Mouse (Mus musculus) liver, embryonic 12.5 days (tissue): ENCODE data around the gene Sema4c. TPM values are rescaled to one million over a fixed set of nuclear protein-coding genes. Genes with fewer than 3 reads are reported as not detected.

Experiments
- ATAC-seq: fragments of 200-750 bp; cut with Nextera tagmentation; 2 replicates; pipeline ENCODE4 v1.8.0; 2017; ENCODE audit warnings: moderate number of reproducible peaks, mild to moderate bottlenecking, moderate library complexity
- H3K27ac ChIP-seq: fragments of 300-500 bp; sonication (generic); 2 replicates; pipeline ENCODE4 v1.5.1; 2016; ENCODE audit warnings: mild to moderate bottlenecking
- H3K27me3 ChIP-seq: fragments of 300-500 bp; sonication (generic); replicated peaks from 2 replicates; pipeline ENCODE4 v1.6.1; 2016; ENCODE audit warnings: mild to moderate bottlenecking, moderate library complexity
- H3K36me3 ChIP-seq: fragments of 300-500 bp; sonication (generic); 2 replicates; pipeline ENCODE4 v1.6.1; 2016; ENCODE audit warnings: mild to moderate bottlenecking, moderate library complexity
- H3K4me1 ChIP-seq: fragments of 300-500 bp; sonication (generic); 2 replicates; pipeline ENCODE4 v1.6.1; 2016
- H3K4me2 ChIP-seq: fragments of 300-500 bp; sonication (generic); 2 replicates; pipeline ENCODE4 v1.6.1; 2016; ENCODE audit warnings: mild to moderate bottlenecking, moderate library complexity
- H3K4me3 ChIP-seq: fragments of 300-500 bp; sonication (generic); 2 replicates; pipeline ENCODE4 v1.5.1; 2016; ENCODE audit warnings: mild to moderate bottlenecking, moderate library complexity
- H3K9ac ChIP-seq: fragments of 300-500 bp; sonication (generic); 2 replicates; pipeline ENCODE4 v1.6.1; 2016; ENCODE audit warnings: mild to moderate bottlenecking, moderate library complexity
- H3K9me3 ChIP-seq: fragments of 300-500 bp; sonication (generic); replicated peaks from 2 replicates; pipeline ENCODE4 v1.6.1; 2016; ENCODE audit warnings: mild to moderate bottlenecking, moderate library complexity
- WGBS: fragments of 180-500 bp; shearing (Covaris S2); methylation state at CpG from one replicate; pipeline ENCODE4 v1.1.7; 2016; ENCODE audit not compliant: insufficient replicate concordance; 5-methylcytosine and 5-hydroxymethylcytosine counted together
- polyA plus RNA-seq: library from polyadenylated mRNA; unstranded; fragments of >200 nt; fragmentation: Nextera tagmentation; extraction: Ambion mirVana; gene quantifications from 2 replicates; pipeline ENCODE4 v1.2.1, GENCODE M21; 2016

Gene Sema4c
- 3.9 TPM in 2 replicates for polyA plus RNA-seq

DNA sequence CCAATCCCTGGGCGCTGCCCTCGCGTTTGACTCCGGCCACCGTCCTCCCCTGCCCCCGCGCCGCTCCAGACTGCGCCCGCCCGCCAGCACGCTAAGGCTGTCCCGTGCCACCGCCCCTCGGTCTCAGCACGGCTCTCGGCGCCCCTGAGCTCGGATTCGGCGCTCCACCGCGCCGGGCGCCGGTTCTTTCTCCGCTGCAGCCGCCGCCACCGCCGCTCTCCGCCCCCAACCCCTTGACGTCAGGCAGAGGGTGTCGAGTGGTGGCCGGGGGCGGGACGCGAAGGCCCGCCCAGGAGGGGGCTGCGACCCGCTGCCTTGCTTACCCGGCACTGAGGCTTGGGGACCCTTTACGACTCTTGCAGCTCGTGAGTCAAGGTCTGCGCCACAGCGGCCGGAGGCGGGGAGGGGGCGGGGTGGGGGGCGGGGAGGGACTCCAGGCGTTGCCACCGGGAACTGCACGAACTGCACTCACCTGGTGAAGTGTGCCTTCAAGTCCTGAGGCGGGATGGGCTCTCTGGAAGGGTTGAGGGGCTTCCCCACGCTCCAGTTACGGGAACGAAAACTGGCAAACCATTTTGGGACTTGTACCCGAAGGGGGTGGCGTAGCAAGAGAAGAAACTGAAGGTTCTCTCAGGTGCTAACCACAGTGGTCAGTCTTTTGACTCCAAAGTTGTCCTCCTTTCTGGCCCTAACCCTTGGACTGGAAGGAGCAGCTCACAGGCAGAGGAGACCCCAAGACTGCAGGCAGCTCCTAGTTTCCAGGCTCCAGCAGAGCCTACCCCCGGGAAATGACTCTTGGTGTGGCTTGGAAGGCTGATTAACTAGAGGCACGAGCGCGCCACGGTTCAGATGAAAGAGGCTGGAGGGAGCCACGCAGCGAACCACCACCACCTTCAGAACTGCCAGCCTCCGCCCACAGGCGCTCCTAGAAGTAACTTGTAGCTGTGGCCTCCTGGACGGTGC, at the start of gene Sema4c:
TSS of gene Sema4c (minus strand) at position 319 of the 963 bp plus-strand sequence.
- Histone ChIP-seq H3K9ac (peak within 1 kb of the TSS; percentile 69), H3K4me3 (peak within 1 kb of the TSS; percentile 61), H3K4me1 (peaks cover 46% of the 10 kb centered on the region), H3K27ac (peak within 1 kb of the TSS; percentile 76), H3K36me3 (peaks cover 14% of the 10 kb centered on the region), H3K4me2 (peak within 1 kb of the TSS; percentile 68), H3K27me3 (peaks cover 100% of the 10 kb centered on the region), H3K9me3 (no peaks in the 10 kb centered on the region)
- 1% methylated on average over 69 of the region's 69 CpGs for WGBS
- peak; percentile 14; the same call in 1 of the 2 replicates for ATAC-seq

DNA sequence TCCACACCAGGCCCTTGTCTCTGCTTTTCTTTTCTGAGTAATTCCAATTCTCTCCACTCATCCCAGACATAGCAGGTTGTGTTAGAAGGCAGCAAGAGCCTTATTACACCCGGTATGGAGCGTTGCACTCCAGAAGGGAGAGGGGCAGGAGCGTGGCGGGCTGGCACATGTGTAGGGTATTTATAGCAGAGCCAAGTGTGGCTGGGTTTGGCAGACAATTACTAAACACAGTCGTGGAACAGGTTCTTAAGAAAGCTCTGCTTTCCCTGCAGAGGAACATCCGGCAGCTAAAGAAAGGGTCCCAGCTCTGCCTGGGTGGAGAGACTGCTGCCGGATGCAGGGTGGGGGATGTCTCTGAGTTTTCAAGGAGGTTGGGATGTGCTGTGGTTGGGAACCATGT, 48.8 kb upstream of the Sema4c start:
- Histone ChIP-seq H3K9me3 (no peaks in the 10 kb centered on the region), H3K4me1 (no peaks in the 10 kb centered on the region), H3K4me2 (no peak overlapping the region), H3K27ac (no peak overlapping the region), H3K9ac (no peak overlapping the region), H3K36me3 (no peaks in the 10 kb centered on the region), H3K4me3 (no peak overlapping the region), H3K27me3 (no peaks in the 10 kb centered on the region; the same call in 1 of the 2 replicates)
- 66% methylated on average over 7 of the region's 7 CpGs for WGBS
- ATAC-seq = no peak

DNA sequence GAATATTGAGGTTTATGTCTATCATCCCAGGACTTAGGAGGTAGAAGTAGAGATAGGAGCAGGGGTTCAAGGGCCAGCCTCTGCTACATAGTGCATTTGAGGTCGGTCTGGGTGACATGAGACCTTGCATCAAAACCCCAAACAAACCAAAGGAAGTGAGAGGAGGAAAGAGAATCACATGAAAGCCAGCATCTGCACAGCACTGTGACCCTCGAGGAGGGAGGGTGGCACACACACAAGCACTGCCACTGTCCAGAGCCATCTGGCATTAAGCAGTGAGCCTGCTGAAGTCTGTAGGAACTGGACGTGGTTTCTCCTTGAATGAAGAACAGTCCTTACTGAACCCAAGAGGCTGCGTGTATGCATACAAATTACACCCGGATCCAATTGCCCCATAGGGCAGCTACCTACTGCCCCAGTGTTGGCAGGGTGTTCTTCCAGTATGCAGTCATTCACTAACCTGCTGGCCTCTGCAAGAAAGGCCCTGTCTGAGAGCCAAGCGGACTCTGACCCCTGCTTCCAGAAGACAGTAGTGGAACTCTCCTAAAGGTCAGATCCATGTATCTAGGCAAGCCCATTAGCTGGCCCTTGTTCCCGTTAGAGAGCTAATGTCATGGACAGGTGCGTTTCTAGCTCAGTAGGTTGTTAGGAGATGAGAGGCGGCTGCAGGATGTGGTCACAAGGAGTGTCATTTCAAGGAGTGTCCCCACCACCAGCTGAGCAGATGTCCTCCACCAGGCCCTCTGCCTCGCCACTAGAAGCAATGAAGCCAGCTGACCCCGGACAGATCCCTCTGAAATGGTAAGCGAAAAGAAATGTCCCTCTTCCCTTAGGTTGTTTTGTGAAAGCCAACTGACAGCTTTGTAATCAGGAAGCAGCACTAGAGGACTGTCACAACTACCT, 46.4 kb upstream of the Sema4c start:
- Histone ChIP-seq H3K27me3 (peaks cover 5% of the 10 kb centered on the region; the same call in 1 of the 2 replicates), H3K9ac (no peak overlapping the region), H3K4me3 (no peak overlapping the region), H3K4me2 (no peak overlapping the region), H3K4me1 (no peaks in the 10 kb centered on the region), H3K36me3 (no peaks in the 10 kb centered on the region), H3K27ac (no peak overlapping the region), H3K9me3 (no peaks in the 10 kb centered on the region)
- 60% methylated on average over 12 of the region's 12 CpGs for WGBS
- no peak for ATAC-seq

DNA sequence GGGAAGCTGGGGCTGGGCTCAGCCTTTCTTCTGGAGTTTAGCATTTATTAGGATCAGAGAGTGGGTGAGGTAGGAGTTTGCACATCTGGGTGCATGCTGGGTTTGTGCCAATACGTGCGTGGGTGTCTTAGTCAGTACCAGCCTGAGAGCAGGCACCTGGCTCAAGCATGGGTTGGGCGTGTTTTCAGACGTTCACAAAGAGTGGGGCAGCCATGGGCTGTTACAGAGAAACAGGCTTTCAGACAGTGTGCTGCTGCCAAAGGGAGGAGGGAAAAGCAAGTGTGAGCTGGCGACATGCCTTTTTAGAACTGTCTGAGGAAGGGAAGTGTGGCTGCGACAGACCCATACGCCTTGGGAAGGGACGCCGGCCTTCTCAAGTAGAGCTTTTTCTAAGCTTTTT, 45.2 kb upstream of the Sema4c start:
- Histone ChIP-seq H3K27ac (no peak overlapping the region), H3K9me3 (no peaks in the 10 kb centered on the region), H3K4me3 (no peak overlapping the region), H3K4me2 (no peak overlapping the region), H3K4me1 (no peaks in the 10 kb centered on the region), H3K36me3 (no peaks in the 10 kb centered on the region), H3K9ac (no peak overlapping the region), H3K27me3 (peaks cover 5% of the 10 kb centered on the region; the same call in 1 of the 2 replicates)
- no peak for ATAC-seq
- 67% methylated on average over 9 of the region's 9 CpGs for WGBS

DNA sequence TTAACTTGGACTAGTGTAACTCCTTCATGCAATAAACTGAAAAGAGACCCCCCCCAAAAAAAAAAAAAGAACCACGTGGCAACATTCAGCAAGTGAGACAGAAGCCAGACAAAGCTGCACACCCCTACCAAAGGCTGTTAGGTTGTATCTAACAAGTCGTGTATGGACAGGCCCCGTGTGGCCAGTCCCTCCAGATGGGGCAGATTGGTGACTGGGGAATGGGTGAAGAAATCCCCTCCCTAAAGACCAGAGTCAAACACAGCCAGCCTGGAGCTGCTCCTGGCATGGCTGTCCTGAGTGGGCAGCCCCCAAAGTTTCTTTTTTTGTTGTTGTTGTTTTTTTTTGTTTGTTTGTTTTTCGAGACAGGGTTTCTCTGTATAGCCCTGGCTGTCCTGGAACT, 44.1 kb upstream of the Sema4c start:
- ATAC-seq = no peak
- 42% methylated on average over 4 of the region's 4 CpGs for WGBS

DNA sequence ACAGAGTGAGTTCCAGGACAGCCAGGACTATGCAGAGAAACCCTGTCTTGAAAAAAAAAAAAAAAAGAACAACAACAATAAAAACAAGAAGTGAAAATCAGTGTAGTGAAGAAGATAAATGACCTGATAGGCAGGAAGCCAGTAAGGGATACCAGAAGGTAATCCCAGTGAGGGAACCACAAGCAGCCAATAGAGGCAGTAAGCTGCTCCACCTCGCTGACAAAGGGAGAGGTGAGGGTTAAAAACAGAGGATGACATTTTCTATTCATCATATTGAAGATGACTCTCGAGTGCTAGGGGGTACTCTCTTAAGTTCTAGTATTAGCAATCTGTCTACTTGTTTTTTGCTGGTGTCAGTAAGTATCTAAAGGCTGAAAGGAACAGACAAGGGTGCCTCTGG, 40.3 kb upstream of the Sema4c start:
- no peak for ATAC-seq
- Histone ChIP-seq H3K27me3 (peaks cover 5% of the 10 kb centered on the region; the same call in 1 of the 2 replicates), H3K4me1 (peaks cover 6% of the 10 kb centered on the region; the same call in 1 of the 2 replicates), H3K36me3 (no peaks in the 10 kb centered on the region), H3K9ac (no peak overlapping the region), H3K4me2 (no peak overlapping the region), H3K9me3 (no peaks in the 10 kb centered on the region), H3K4me3 (no peak overlapping the region), H3K27ac (no peak overlapping the region)
- WGBS = 47% methylated on average over 2 of the region's 2 CpGs

More for the DNA sequence above, 44.1 kb upstream of the Sema4c start:
- Histone ChIP-seq H3K9me3 (no peaks in the 10 kb centered on the region), H3K27me3 (peaks cover 5% of the 10 kb centered on the region; the same call in 1 of the 2 replicates), H3K4me2 (no peak overlapping the region), H3K4me1 (no peaks in the 10 kb centered on the region), H3K36me3 (no peaks in the 10 kb centered on the region), H3K27ac (no peak overlapping the region), H3K9ac (no peak overlapping the region), H3K4me3 (no peak overlapping the region)

DNA sequence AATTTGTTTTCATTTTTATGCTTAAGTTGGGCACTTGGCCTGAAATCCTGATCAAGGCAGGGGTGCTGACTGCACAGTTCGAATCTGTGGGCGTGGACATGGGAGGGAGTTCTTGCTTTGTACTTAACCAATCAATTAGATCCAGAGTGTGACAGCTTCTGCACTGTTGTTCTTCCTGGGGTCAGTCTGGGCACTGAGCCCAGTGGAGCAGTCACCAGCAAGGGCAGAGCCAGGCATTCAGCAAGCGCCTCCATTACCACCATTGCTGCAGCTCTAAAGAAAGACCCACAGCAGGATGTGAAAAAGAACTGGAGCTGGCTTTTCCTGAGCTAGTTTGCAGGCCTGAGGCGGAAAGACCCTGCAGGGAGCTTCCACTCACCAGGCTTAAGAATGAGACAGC, 38.0 kb upstream of the Sema4c start:
- H3K4me2 ChIP-seq = no peak overlapping the region
- no peak for ATAC-seq
- peaks cover 8% of the 10 kb centered on the region; the same call in 1 of the 2 replicates for H3K27me3 ChIP-seq
- peaks cover 21% of the 10 kb centered on the region for H3K4me1 ChIP-seq
- no peak overlapping the region for H3K9ac ChIP-seq
- 44% methylated on average over 4 of the region's 4 CpGs for WGBS
- no peak overlapping the region for H3K4me3 ChIP-seq
- no peaks in the 10 kb centered on the region for H3K36me3 ChIP-seq
- no peaks in the 10 kb centered on the region for H3K9me3 ChIP-seq
- no peak overlapping the region; the same call in 1 of the 2 replicates for H3K27ac ChIP-seq

DNA sequence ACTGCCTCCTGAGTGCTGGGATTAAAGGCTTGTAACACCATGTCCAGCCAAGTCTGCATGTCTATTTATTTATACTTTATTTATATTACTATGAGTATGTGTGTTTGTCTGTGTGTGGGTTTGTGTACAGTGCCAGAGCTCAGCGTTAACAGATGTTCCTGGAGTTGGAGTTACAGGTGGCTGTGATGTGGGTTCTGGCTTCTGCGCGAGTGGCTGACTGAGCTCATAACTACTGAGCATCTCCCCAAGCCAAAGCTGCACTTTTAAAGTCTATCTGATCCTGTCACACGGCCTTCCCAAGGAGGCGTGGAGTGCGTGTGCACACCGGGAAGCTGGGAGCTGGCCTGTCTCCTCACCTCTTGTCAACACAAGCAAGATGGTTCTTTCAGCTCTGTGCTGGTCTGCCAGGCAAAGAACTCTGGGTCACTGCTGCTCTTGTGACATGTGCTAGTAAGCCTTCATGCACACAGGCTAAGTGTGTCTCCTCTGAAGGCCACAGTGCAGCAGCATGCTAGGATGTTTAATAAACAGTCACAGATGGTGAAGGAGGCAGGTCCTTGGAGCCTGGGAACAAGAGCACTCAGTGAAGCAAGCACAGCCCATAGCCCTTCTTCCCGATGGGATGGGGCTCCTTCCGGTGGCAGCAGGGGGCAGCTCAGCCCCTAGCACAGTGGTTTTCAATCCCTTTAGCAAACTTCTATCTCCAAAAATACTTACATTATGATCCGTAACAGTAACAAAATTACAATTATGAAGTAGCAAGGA, 37.2 kb upstream of the Sema4c start:
- H3K9me3 ChIP-seq = no peaks in the 10 kb centered on the region
- H3K4me3 ChIP-seq = no peak overlapping the region
- H3K27ac ChIP-seq = no peak overlapping the region
- peaks cover 7% of the 10 kb centered on the region; the same call in 1 of the 2 replicates for H3K27me3 ChIP-seq
- WGBS = 58% methylated on average over 10 of the region's 10 CpGs
- no peaks in the 10 kb centered on the region for H3K36me3 ChIP-seq
- H3K9ac ChIP-seq = no peak overlapping the region
- H3K4me1 ChIP-seq = peaks cover 23% of the 10 kb centered on the region
- no peak for ATAC-seq
- no peak overlapping the region for H3K4me2 ChIP-seq

DNA sequence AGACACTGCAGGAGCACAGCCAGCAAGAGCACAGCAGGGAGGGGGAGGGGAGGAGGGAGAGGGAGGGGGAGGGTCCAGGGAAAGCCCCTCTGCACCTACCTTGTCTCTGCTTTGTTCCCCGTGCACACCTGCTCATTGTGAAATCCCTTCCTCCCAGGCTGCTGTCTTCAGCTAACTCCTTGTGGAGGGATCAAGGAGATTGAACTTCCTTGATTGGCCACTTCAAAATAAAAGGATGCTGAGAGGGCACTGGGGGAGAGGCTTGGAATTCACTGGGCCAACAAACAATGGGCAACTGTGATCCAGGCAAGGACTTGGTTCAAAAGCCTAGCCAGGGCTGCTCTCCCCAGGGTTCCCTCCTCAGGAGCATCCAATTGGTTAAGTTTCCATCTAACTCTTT, 35.0 kb upstream of the Sema4c start:
- H3K27ac ChIP-seq = no peak overlapping the region
- no peak overlapping the region for H3K9ac ChIP-seq
- H3K4me2 ChIP-seq = no peak overlapping the region
- H3K9me3 ChIP-seq = no peaks in the 10 kb centered on the region
- ATAC-seq = no peak
- no peak overlapping the region for H3K4me3 ChIP-seq
- WGBS = 19% methylated on average over 1 of the region's 1 CpGs
- H3K27me3 ChIP-seq = peaks cover 3% of the 10 kb centered on the region; the same call in 1 of the 2 replicates
- H3K36me3 ChIP-seq = no peaks in the 10 kb centered on the region
- H3K4me1 ChIP-seq = peaks cover 32% of the 10 kb centered on the region

DNA sequence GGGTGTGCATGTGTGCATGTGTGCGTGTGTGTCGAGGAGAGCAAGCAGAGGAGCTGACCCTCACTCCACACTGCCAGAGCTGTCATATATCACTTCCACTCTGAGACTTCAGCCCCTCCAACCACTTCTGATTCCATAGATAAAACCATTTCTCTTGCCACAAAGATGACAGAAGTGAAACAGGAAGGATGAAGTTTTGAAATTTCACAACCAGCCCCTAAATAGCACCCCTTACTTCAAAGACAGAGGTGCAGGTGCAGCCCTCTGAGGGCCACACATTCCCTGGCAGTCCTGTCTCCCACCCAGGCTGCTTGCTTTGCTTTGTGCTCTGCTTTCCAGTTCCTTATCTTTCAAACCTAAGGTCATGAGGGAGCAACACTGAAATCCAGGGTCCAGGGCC, 33.3 kb upstream of the Sema4c start:
- Histone ChIP-seq H3K9ac (no peak overlapping the region), H3K27me3 (peaks cover 3% of the 10 kb centered on the region; the same call in 1 of the 2 replicates), H3K36me3 (no peaks in the 10 kb centered on the region), H3K9me3 (no peaks in the 10 kb centered on the region), H3K4me2 (no peak overlapping the region), H3K4me1 (peaks cover 32% of the 10 kb centered on the region), H3K4me3 (no peak overlapping the region), H3K27ac (no peak overlapping the region)
- no peak for ATAC-seq
- 36% methylated on average over 2 of the region's 2 CpGs for WGBS

DNA sequence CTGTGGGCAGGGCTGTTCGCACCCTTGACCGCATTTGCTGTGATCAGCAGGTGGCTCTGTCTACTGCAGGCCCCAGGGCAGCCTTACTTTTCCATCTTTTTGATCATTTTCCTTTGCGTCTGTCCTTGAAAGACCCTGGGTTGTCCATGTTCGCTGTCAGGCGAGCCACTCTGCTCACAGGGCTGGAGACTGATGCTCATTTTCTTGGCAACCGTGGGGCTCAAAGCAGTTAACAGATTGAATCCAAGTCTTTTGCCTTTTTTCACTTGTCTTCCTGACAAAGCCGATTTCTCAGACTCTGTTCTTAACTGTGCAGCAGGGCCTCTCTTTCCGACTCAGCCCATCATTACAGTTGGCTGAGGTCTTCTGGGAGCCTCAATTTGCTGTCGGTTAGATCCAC, 32.5 kb upstream of the Sema4c start:
- WGBS = 63% methylated on average over 9 of the region's 9 CpGs
- H3K27ac ChIP-seq = no peak overlapping the region

More for the DNA sequence above, 32.5 kb upstream of the Sema4c start:
- H3K9ac ChIP-seq = no peak overlapping the region
- peaks cover 28% of the 10 kb centered on the region for H3K4me1 ChIP-seq
- no peak overlapping the region for H3K4me2 ChIP-seq
- no peaks in the 10 kb centered on the region for H3K9me3 ChIP-seq
- H3K36me3 ChIP-seq = no peaks in the 10 kb centered on the region
- peaks cover 3% of the 10 kb centered on the region; the same call in 1 of the 2 replicates for H3K27me3 ChIP-seq
- ATAC-seq = no peak
- no peak overlapping the region for H3K4me3 ChIP-seq
